Mouse (Mus musculus): Measurements from ENCODE around the gene Mfap2.

DNA sequence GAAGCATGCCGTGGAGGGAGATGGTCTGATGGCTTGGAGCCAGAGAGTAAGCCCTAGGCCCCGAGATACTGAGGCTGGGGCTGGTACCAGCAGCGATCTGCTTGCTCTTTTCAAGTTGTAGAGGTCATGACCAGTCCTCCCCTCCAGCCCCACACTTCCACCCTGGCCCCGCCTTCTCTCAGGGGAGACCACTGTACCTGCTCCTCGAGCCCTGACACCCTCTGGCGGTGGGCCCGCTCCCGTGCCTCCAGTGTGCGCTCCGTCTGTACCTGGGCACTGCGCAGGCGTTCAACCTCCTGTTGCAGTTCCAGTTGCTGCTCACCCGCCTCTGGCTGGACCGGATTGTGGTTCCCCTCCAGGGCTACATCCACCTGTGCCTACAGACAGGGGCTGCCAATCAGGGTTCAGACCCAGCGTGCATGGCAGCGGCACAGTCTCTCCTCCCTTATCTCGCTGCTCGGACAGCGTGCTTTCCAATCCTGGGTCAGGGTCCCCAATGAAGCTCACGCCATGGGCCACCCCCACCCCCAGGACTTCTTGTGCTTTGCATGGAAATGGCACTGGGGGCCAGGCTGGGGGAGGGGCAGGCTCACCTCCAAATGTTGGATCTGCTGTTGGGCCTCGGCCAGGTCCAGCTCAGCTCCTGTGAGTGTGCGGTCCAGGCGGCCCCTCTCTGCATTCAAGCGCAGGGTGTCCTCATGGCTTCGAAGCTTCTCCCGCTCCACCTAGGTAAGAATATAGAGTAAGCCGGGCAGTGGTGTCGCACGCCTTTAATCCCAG, 7.6 kb downstream of the Mfap2 start:
- no peak for TF ChIP-seq POLR2A (IDR thresholded peaks at IDR 0.05; ENCODE audit: extremely low read depth, insufficient read depth, low read length)
- TF ChIP-seq CTCF (IDR thresholded peaks at IDR 0.05; ENCODE audit: extremely low read depth, insufficient read depth, low read length), result no peak
